Comparison of ENCODE assay signal across 17 mouse cellular contexts in genomic region chr9:69910621-69911020, GRCm38 (mm10).
"Had no signal": no experiment of that assay in that cellular context is flagged by ENCODE, and none has a peak within 500 bp of the region (broad histone marks: within the 10 kb centered on the region; RNA-seq: fewer than 3 reads in every experiment).

No protein-coding gene starts in this region.

- H3K36me3 ChIP-seq: intestine, embryonic 15.5 days; limb, embryonic 12.5 days; limb, embryonic 15.5 days; stomach, embryonic 15.5 days had no signal

- DNase-seq: kidney, adult 2 months; kidney, postnatal 25 days; left cerebral cortex, postnatal 4 days; liver, postnatal 0 days; lung, postnatal 14 days; lung, postnatal 4 days; midbrain, embryonic 14.5 days; right cerebral cortex, postnatal 14 days; right cerebral cortex, postnatal 4 days; thymus, postnatal 25 days had no signal

- H3K4me2 ChIP-seq: intestine, embryonic 15.5 days; limb, embryonic 12.5 days; limb, embryonic 15.5 days; liver, embryonic 11.5 days; midbrain, embryonic 11.5 days; stomach, embryonic 15.5 days had no signal

- H3K9me3 ChIP-seq: intestine, embryonic 15.5 days; limb, embryonic 12.5 days; limb, embryonic 15.5 days; stomach, embryonic 15.5 days had no signal

- H3K4me3 ChIP-seq: intestine, embryonic 15.5 days; limb, embryonic 12.5 days; limb, embryonic 15.5 days; stomach, embryonic 15.5 days had no signal

- H3K4me1 ChIP-seq: intestine, embryonic 15.5 days; stomach, embryonic 15.5 days had no signal

- H3K27ac ChIP-seq: intestine, embryonic 15.5 days; limb, embryonic 12.5 days; limb, embryonic 15.5 days; liver, embryonic 14.5 days; stomach, embryonic 15.5 days had no signal

- H3K27me3 ChIP-seq: stomach, embryonic 15.5 days had no signal

- ATAC-seq: intestine, embryonic 15.5 days; liver, postnatal 0 days had no signal

- H3K9ac ChIP-seq: intestine, embryonic 15.5 days; limb, embryonic 12.5 days; limb, embryonic 15.5 days; liver, embryonic 14.5 days; liver, postnatal 0 days; stomach, embryonic 15.5 days had no signal
